Mouse (Mus musculus) small intestine, adult 2 months (tissue): ENCODE results near the gene Rnf32.

Experiments used
- CTCF ChIP-seq: fragments of 200-500 bp; IDR thresholded peaks from 2 replicates; pipeline ENCODE4 v1.5.1; 2012; ENCODE audit warnings: low read depth, mild to moderate bottlenecking, control low read depth, inconsistent platforms, low read length, moderate library complexity, mixed read lengths; ENCODE audit not compliant: insufficient replicate concordance, insufficient read length; ENCODE audit errors: extremely low read depth
- POLR2A ChIP-seq: fragments of 200-500 bp; IDR thresholded peaks from 2 replicates; pipeline ENCODE4 v1.6.1; 2012; ENCODE audit warnings: low read depth, mild to moderate bottlenecking, control low read depth, inconsistent platforms, low read length, moderate library complexity

DNA sequence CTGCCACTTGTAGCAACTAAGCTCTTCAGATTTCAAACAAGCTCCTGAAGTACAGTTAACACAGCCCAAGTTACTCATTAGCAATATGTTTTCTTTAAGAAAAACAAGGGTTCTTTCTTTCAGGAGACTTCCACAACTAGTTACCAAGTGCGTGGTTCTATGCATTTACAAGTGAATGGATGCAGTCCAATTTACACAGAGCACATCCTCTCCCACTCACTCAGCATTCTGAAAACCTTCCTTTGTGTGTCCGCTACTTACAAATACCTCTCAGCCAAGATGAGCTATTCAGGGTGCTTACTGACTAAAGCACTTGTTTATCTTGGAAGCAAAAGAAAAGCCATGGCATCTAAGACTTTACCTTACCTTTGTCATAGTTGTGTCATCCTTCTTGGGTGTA is 58.1 kb downstream of the Rnf32 start:
- TF ChIP-seq CTCF (no peak), POLR2A (no peak)
